Mouse (Mus musculus) spleen, postnatal 36 days (tissue): ENCODE measurements around the gene Taf4.

Source experiments
- DNase-seq, 2 experiments: peaks; one replicate each; pipeline ENCODE4 v3.0.0; 2022; ENCODE audit warnings: low spot score in 2 of 2, mixed read lengths in 1 of 2

Gene Taf4

DNA sequence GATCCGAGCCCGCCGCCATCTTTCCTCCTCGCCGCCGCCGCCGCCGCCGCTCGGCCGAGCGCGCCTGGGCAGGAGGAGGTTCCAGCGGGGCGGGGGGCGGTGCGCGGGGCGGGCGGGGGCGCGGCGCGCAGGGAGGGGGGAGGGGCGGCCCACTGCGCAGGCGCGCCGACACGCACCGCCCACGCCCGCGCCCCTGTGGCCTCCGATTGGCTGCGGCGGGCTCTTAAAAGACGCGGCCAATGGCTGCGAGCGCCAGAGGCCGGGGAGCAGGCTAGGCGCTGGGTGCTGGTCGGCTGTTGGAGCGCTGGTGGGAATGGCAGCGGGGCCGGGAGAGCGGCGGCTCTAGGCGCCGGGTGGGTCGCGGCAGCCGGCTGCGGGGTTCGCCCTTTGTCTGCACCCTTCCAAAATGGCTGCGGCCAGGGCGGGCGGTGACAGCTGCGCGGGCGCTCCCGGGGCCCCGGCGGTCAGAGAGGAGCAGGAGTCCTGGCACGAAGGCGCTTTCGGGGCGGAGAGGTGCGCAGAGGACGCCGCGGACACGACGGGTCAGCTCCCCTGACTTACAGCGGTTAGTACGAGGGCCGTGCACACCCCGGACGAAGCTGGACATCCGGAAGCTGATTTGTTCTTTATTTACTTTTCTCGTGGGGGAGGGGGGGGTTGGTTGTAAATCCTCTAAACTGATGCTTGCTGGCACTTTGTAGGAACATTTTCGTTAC, at the start of gene Taf4:
Gene Taf4, minus strand, starts transcription at position 19 of the 716 bp plus-strand sequence.
- peak; percentile 84 to 87 for DNase-seq

DNA sequence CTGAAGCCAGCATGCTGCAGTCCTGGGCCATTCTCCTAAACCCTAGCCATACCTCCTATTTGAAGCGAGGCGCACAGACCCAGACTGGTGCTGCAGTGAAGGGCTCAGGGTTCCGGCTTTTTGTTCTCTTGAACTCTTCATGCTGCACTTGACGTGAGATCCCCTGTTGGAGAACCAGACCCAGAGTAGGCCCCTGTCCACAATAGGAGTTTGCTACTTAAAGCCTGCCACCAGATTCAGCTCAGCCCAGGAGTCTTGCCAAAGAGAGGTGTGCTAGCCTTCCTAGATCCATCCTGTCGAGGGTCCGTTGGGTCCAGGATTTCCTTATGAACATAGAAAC, 49.4 kb upstream of the Taf4 start:
- no peak for DNase-seq

DNA sequence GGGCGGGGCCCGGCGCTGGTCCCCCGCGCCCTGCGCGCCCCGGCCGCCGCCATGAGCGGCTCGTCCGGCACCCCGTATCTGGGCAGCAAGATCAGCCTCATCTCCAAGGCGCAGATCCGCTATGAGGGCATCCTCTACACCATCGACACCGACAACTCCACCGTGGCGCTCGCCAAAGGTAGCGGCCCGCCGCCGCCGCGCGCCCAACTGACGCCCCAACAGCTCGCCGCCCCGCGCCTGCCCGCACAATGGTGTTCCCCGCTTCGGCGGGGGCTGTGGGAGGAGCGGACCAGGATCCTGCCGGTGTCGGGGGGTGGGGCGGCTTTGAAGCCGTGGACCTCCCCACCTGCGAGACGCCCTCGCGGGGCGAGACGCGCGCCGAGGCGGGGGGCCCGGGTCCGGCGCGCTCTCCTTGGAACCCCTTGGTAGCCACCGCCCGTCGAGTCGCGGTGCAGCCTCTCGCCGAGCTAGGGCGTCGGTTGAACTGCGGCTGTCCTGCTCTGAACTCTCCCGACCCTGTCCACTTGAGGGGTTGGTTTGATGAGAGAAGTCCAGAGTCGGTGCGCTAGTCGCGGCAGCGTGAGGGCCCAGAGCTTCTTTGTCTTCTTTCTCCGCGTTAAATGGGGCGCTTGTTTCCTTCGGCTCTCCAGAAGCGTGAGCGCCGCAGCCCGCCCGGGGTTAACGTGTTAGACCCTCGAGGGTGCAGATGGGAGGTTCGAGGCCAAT, 48.9 kb upstream of the Taf4 start:
- DNase-seq: peak in 1 of 2 experiments; percentile 45

DNA sequence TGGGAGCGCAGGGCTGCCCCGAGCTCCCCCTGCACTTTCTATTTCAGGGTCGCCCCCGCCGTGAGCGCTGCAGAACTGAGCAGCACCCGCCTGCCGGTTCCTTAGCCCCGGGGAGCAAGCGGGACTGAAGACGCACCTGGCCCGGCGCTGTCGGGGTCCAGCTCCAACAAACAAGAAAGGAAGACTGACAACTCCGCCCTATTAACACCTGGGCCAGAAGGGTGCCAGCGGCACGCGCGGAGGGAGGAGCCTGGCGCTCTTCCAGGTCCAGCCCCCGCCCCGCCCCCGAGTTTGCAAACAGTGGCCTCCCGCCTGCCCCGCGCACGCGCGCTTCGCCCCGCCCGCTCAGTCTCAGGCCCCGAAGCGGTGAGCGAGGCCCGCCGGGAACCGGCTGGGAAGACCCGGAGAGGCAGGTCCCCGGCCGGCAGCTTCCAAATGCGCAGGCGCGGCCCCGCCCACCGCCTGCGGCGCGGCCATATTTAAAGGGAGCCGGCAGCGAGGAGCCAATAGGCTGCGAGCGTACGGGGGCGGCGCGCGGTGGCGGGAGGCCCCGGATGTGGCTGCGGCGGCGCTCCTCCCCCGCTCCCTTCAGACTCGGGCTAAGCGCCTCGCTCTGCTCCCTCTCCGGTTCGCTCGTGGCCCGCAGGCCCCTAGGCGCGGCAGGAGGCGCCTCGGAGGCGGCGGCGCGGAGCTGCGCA, 48.1 kb upstream of the Taf4 start, which contains the start of gene Lsm14b:
Gene Lsm14b, plus strand, starts transcription at position 587 of the 698 bp plus-strand sequence.
- peak; percentile 99 to 100 for DNase-seq

DNA sequence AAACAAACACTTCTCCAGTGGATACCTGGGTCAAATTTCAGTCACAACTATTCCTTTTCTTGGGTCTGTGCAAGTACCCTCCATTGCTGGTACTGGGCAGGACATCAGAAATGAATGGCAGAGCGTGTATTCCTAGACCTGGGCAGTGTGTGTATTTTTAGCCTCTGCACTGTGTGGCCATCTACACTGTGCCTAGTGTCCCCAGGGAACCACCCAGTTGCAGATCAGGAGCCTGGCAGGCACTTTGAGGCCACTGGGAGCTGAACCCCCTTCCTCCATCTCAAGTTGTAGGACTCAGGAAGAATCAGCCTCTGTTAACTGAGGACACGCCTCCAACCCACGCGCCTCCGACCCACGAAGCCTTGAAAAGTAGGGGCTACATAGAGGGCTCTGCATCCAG, 46.3 kb upstream of the Taf4 start:
- no peak for DNase-seq

DNA sequence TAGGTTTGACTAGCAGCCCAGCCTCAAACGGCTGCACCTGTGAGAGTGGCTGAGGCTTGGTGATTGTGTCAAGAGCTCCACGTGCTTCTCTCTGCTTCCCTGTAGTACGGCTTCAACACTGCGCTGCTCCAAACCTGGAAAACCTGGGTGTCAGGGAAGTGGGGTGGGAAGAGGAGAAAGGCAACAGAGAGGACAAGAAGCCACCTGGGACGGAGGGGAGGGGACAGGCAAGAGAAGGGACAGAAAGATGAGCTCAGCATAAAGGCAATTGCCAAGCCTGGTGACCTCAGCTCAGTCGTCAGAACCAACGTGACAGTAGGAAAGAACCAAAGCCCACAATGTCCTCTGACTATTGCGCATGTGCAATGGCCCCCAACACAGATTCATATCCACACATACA, 44.5 kb upstream of the Taf4 start:
- no peak for DNase-seq

DNA sequence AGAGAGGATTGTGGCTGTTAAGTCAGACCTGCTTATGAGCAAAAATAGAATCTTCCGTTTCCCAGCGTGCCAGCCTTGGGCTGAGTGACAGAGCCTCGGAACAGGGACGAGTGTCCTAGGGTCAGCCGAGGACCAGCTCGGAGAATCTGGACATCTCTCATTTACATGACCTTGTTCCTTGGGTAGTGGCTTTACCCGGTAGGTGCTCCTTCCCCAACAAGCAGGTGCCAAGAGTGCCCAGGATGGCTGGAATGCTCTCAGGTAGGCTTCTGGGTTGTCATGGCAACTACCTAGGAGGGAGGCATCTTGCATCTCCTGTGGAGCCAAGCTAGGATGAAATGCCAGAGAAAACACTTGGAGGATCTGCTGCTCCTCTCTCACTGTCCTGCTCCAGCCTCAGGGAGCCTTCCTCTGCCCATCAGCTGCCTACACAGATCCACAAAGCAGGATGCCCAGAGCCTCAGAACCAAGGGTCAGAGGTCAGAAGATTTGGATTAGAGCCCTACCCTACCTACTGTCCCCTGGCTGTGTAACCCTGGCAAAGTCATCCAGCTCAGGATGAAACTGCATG, 43.7 kb upstream of the Taf4 start:
- no peak for DNase-seq

DNA sequence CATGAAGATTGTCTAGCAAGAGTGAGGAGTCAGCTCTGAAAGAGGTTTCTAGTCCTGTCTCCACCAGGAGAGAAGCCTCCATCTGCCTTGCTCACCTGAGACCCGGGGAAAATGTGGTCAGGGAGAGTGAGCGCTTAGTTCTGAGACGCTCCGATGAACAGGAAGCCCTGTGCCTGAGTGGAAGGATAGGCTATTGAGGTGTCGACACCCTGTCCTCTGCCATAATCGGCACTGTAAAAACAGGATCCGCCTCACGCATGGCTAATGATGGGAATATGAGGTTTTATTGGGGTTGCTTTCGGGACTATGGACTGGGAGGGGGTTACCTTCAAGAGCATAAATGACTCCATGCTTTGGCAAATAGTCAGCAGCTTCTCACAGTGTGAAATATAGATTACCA, 42.1 kb upstream of the Taf4 start:
- DNase-seq: no peak

DNA sequence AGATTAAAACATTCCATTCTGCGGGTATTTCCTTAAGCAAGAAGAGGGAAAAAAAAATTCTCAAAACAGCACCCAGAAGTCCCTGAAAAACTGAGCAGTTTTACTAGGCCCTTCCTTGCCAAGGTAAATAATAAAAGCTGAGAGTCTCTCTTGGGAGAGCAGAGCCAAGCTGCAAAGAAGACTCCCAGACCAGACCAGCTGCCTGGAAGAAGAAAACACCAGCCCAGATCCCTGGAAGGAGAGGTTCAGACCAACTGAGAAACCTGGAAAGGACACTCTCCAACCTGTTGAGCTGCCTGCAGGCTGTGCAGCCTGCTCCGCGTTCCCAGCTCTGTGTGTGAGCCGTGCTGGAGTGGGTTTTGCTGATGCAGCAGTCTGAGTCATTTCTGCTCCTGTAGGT, 41.2 kb upstream of the Taf4 start:
- no peak for DNase-seq

DNA sequence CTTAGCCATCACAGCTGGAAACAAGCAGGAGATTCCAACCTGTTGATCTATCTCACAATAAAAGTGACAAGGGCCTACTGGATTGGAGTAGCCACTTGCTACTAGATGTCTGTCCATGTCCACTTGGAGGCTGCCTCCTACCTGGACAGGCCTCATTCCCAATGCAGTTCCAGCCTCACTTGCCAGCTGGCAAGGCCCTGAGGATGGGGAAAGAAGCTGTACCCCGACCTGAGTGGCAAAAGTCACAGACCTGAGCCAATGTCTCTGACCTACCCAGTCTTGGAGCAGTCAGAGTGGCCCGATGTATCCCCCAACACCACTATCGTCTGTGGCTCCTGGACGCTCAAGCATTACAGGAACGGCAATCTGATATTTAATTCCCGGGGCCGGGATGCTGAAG, 37.2 kb upstream of the Taf4 start:
- DNase-seq: no peak

DNA sequence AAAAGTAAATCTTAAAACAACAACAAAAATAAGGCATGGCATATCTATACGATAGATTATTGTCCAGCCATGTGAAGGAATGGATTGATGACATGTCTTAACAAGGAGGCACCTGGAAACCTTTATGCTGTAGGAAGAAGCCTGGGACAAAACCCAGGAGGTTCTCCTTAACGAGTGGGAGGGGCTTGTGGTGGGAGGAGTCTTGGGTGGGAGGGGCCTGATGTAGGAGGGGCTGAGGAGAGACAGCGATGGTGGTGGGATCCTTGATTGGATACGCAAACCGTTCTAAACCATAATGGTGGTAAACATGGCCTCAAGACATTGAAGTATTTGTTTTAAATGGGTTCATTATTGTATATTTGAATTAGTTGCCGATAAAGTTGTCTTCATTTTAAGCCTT, 34.9 kb upstream of the Taf4 start:
- no peak for DNase-seq

DNA sequence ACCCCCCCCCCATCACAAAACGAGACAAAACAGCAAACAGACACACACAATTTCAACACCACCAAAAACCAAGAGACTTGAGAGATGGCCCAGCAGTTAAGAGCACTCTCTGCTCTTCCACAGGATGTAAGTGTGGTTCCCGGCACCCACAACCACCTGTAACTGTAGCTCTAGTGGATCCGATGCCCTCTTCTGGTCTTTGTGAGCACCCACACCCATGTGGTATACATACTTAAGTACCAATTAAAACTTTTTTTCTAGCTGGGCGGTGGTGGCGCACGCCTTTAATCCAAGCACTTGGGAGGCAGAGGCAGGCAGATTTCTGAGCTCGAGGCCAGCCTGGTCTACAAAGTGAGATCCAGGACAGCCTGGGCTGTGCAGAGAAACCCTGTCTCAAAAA, 34.2 kb upstream of the Taf4 start:
- no peak for DNase-seq

DNA sequence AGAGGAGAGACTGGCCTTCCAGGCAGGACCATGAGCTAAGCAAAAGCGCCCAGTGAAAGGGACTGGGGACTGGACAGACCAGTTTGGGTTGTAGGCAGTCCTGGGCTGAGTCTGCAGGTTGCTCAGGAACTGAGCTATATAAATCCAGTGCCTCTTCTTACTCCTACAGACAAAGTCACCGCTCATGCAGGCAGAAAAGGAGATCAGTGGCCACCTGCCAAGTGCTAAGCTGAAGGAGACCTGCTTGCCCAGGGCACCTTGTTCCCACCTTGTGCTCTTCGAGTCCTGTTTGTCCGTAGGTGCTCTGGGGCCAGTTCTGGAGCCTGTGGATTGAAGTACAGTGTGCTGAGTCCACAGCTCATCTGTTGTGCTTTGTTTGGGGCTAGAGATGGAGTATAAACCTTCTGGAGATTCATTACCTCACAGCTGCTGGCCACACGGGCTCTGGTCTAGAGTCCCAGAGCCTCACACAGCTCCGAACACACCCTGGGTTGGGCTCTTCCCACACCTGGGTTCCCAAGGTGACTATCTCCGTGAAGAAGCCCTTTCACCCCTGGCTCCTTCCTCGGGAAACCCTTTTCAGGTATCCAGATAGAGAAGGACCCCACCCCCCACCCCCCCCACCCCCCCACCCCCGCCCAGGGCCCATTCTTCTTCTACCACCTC, 30.0 kb upstream of the Taf4 start:
- no peak for DNase-seq

DNA sequence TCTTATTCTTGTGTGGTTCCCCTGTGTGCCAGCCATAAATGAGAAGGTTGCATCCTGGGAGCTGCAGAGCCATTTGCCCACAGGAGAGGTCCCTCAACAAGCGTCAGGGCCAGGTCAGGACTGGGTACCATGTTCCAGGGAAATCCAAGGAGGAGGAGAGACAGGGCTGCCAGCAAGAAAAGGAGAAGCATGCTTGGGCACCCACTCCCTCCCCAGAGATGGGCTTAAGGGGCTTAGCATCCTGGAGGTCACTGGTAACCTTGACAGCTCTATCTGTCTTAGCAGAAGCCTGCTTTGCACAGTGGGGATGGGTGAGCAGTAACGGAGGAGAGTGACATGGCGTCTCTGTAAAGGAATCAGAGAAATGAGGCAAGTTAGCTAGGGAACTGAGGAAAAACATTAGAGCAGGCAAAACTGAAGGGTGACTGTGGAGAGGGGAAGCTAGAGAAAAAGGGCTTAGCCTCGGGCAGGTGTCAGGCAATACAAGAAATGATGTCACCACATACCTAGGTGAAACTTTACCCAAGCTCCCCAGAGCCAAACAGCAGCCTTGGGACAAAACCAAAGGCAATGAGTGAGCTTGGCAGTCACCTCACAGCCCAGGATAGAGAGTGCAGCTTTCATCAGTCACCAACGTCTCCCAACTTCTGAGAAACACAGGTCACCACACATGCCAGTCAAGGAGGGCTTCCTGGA, 29.4 kb upstream of the Taf4 start:
- DNase-seq: no peak

DNA sequence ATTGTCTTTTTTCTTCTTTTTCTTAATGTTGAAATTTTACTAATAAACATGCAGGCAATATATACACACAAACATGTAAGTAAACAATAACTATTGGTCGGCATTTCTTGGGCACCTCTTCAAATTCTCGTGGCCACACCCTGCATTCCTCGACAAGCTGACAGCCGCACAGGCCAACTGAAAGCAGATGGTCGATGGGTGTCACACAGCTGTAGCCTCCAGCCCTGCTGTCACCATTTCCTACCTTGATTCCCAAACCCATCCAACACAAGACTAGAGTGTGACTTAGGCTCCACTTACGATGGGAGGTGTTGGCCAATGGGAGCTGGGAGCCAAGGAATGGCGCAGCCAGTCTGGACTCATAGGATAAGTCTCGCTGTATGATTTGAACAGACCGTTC, 25.2 kb upstream of the Taf4 start:
- DNase-seq: no peak

DNA sequence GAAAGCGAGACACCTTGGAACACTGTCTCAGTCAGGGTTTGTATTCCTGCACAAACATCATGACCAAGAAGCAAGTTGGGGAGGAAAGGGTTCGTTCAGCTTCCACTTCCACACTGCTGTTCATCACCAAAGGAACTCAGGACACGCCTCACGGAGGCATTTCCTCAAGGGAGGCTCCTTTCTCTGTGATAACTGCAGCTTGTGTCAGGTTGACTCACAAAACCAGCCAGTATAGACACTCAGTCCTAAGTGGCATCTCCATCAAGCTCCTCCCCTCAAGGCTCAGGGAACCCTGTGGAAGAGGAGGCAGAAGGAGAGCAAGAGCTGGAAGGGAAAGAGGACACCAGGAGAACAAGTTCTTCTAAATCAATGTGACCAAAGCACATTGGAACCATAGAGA, 22.0 kb upstream of the Taf4 start:
- no peak for DNase-seq

DNA sequence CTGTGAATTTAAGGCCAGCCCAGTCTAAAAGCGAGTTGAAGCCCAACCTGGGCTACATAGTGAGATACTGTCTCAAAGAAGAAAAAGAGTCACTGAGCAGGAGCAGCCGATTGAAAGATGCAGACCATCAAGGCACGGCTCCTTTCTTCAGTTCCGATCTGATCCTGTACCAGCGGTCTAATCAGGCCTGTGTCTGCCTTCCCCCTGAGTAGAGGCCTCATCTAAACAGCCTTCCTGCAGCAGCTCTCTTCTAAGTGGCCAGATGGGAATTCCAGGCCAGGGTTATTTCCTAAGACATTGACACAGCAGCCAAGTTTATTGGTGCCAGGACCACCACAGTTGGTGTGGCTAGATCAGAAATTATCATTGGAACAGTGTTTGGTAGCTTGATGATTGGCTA, 16.6 kb upstream of the Taf4 start:
- no peak for DNase-seq

DNA sequence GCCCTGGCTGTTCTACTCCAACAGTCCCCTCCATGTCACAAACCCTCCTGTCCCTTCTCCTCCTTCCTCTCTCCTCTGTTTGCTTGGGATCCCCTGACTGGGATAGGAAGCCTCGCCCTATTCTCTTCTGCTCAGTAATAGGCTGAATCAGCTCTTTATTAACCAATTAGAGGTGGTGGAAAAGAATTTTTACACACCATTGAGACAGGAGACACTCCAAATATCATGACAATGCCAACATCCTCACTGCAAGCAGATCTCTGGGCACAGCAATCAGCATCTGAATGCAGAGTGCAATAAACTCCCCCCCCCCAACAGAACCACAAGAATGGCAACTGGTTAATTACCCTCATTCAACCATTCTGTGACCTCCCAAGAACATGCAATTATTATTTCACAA, 12.7 kb upstream of the Taf4 start:
- no peak for DNase-seq

DNA sequence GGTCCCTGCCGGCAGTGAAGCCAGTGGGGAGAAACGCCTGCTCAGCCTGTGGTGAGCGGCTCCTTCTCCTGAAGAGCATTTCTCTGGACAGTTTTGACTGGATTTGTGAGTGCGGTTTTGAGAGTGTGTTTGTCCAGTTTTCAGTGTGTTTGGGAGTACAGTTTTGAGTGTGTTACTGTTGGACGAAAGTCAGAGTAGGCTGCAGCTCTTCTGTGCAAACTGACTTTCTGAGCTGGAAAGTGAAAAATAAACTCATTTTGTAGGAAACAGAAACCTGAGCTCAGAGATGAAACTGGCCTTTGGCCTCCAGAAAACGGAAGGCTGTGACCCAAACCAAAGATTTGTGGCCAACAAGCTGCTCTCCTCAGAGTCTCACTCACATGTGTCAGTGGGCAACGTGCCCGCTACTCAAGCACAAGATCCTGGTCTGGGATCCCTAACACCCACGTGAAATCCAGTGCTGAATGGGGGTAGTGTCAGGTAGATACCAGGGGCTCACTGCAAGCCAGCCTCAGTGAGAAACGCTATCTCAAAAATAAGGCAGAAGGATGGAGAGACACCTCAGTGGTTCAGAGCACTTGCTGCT, 10.1 kb upstream of the Taf4 start:
- DNase-seq: no peak

DNA sequence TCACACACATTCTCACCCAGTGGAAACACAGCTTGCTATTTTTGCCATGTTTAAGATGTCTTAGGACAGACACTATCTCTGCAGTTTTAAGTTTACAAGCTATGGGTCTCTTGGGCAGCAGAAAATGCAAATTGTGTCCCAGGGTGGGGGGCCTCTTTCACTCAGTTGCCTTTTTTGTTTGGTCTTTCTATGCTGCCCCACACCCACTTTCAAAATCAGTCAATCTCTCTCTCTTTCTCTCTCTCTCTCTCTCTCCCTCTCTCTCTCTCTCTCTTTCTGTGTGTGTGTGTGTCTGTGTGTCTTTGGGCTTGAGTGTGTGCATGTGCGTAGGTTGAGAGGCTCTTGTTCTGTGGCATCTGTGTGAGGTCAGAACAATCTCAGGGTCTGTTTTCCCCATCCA, 9.2 kb upstream of the Taf4 start:
- DNase-seq: no peak

DNA sequence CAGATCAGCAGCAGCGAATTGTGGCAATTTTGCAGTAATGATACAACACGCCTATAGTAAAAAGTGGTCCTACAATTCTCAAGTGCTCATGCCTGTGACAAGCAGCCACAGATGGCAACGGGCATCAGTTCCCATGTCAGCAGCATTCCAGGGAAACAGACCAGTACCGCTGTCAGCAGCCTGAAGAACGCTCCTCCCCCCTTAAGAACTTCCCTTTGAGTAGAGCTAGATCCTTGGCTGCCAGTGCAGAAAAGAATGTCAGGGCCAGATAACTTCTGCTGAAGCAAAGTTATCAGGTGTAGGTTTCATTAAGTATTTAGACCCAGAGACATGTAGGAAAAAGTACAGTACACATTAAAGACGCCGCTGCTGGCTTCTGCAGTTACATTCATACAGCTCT, 8.4 kb upstream of the Taf4 start:
- no peak for DNase-seq
